ENCODE assay signal across 8 mouse cellular contexts in genomic region chr19:43521996-43522395, GRCm38 (mm10). TPM values are rescaled to one million over a fixed set of nuclear protein-coding genes. Genes with fewer than 3 reads are reported as not detected.
A peak's percentile ranks its signal among the peaks of the same experiment; 100 is the strongest.
DNase-seq lines count a peak whose midpoint lies in the region; ATAC-seq lines count a peak whose summit lies in the region.
"Had no signal": no experiment of that assay in that cellular context is flagged by ENCODE, and none has a peak within 500 bp of the region (broad histone marks: within the 10 kb centered on the region; RNA-seq: fewer than 3 reads in every experiment).

No protein-coding gene starts in this region.

- peaks cover 10% of the 10 kb centered on the region for H3K36me3 ChIP-seq in heart, embryonic 13.5 days
- H3K36me3 ChIP-seq in neural tube, embryonic 13.5 days: no peaks in the 10 kb centered on the region
- H3K36me3 ChIP-seq in hindbrain, embryonic 16.5 days (ENCODE audit: control insufficient read depth, insufficient read depth, low read length): no peaks in the 10 kb centered on the region

- 0 out of 2 replicates have a peak overlapping the region, but pooled peaks have one; percentile 46 for H3K27ac ChIP-seq in heart, embryonic 13.5 days (replicated peaks)
- peak overlapping the region; percentile 24; the same call in 1 of the 2 replicates for H3K27ac ChIP-seq in neural tube, embryonic 13.5 days (replicated peaks)
- no peak overlapping the region for H3K27ac ChIP-seq in hindbrain, embryonic 16.5 days (ENCODE audit: low read depth, low read length)

- peaks cover 61% of the 10 kb centered on the region for H3K4me1 ChIP-seq in heart, embryonic 13.5 days
- H3K4me1 ChIP-seq in neural tube, embryonic 13.5 days (replicated peaks): peaks cover 55% of the 10 kb centered on the region
- peaks cover 29% of the 10 kb centered on the region for H3K4me1 ChIP-seq in hindbrain, embryonic 16.5 days (ENCODE audit: control insufficient read depth, insufficient read depth, low read depth, low read length)

- no peaks in the 10 kb centered on the region for H3K27me3 ChIP-seq in heart, embryonic 13.5 days (replicated peaks)
- H3K27me3 ChIP-seq in neural tube, embryonic 13.5 days: no peaks in the 10 kb centered on the region
- no peaks in the 10 kb centered on the region for H3K27me3 ChIP-seq in hindbrain, embryonic 16.5 days (replicated peaks; ENCODE audit: control insufficient read depth, insufficient read depth, low read length)

- peak overlapping the region; percentile 55 for H3K9ac ChIP-seq in heart, embryonic 13.5 days
- H3K9ac ChIP-seq in neural tube, embryonic 13.5 days: peak overlapping the region; percentile 32; the same call in 1 of the 2 replicates
- no peak overlapping the region; the same call in 1 of the 2 replicates for H3K9ac ChIP-seq in hindbrain, embryonic 16.5 days (ENCODE audit: low read depth, low read length)
- H3K9ac ChIP-seq: lung, embryonic 14.5 days had no signal

- H3K9me3 ChIP-seq in heart, embryonic 13.5 days: no peaks in the 10 kb centered on the region
- H3K9me3 ChIP-seq in neural tube, embryonic 13.5 days: no peaks in the 10 kb centered on the region
- H3K9me3 ChIP-seq in hindbrain, embryonic 16.5 days (ENCODE audit: control insufficient read depth, low read length): no peaks in the 10 kb centered on the region

- no peak for DNase-seq in heart, postnatal 25 days (ENCODE audit: low spot score)
- no peak for DNase-seq in neural tube, embryonic 10.5 days (ENCODE audit: extremely low spot score, low spot score)
- no peak for DNase-seq in embryo, embryonic 10.5 days (ENCODE audit: low spot score)
- no peak for DNase-seq in left cerebral cortex, postnatal 4 days
- DNase-seq: lung, embryonic 14.5 days had no signal

- H3K4me3 ChIP-seq in heart, embryonic 13.5 days: peak overlapping the region; percentile 78; the same call in 1 of the 2 replicates
- no peak overlapping the region for H3K4me3 ChIP-seq in neural tube, embryonic 13.5 days
- no peak overlapping the region; the same call in 1 of the 2 replicates for H3K4me3 ChIP-seq in hindbrain, embryonic 16.5 days (ENCODE audit: low read length)

- WGBS in heart, embryonic 13.5 days: 73% methylated on average over 9 of the region's 9 CpGs
- 82% methylated on average over 9 of the region's 9 CpGs for WGBS in neural tube, embryonic 13.5 days
- 81% methylated on average over 9 of the region's 9 CpGs for WGBS in hindbrain, embryonic 16.5 days

- no peak for ATAC-seq in heart, embryonic 13.5 days (ENCODE audit: extremely low read depth, insufficient number of reproducible peaks, low FRiP score, low TSS enrichment)
- ATAC-seq in neural tube, embryonic 13.5 days (ENCODE audit: low read depth): no peak
- ATAC-seq in hindbrain, embryonic 16.5 days: no peak

- intact Hi-C loops in heart, postnatal 25 days (cut with DNase I): no loop called here
- intact Hi-C loops in left cerebral cortex, postnatal 4 days (cut with DNase I): no loop called here

- peak overlapping the region; percentile 77 for H3K4me2 ChIP-seq in heart, embryonic 13.5 days
- peak overlapping the region; percentile 81 for H3K4me2 ChIP-seq in neural tube, embryonic 13.5 days
- H3K4me2 ChIP-seq in hindbrain, embryonic 16.5 days (ENCODE audit: low read length): peak overlapping the region; percentile 35
- H3K4me2 ChIP-seq: lung, embryonic 14.5 days had no signal

RNA-seq across cellular contexts. Expression of gene Got1, which starts 2.4 kb away (rescaled TPM):
- 161 and 175 TPM in 2 replicates for polyA plus RNA-seq in heart, embryonic 13.5 days (2015; fragmentation: Nextera tagmentation; extraction: Ambion mirVana)
- total RNA-seq in heart, postnatal 25 days (2021): 1,000 to 10,000 TPM in 1 of 2 experiments, 100 to 1,000 TPM in 1; 915 to 1,100 TPM
- 83.5 and 88.0 TPM in 2 replicates for polyA plus RNA-seq in neural tube, embryonic 13.5 days (2015; fragmentation: Nextera tagmentation; extraction: Ambion mirVana)
- polyA plus RNA-seq in hindbrain, embryonic 16.5 days (2015; fragmentation: Nextera tagmentation; extraction: Ambion mirVana): 124 and 140 TPM in 2 replicates
- total RNA-seq in left cerebral cortex, postnatal 4 days (2021): 10 to 100 TPM; 75.4 to 89.8 TPM
